ENCODE assay signal across 8 mouse cellular contexts in the genomic region with DNA sequence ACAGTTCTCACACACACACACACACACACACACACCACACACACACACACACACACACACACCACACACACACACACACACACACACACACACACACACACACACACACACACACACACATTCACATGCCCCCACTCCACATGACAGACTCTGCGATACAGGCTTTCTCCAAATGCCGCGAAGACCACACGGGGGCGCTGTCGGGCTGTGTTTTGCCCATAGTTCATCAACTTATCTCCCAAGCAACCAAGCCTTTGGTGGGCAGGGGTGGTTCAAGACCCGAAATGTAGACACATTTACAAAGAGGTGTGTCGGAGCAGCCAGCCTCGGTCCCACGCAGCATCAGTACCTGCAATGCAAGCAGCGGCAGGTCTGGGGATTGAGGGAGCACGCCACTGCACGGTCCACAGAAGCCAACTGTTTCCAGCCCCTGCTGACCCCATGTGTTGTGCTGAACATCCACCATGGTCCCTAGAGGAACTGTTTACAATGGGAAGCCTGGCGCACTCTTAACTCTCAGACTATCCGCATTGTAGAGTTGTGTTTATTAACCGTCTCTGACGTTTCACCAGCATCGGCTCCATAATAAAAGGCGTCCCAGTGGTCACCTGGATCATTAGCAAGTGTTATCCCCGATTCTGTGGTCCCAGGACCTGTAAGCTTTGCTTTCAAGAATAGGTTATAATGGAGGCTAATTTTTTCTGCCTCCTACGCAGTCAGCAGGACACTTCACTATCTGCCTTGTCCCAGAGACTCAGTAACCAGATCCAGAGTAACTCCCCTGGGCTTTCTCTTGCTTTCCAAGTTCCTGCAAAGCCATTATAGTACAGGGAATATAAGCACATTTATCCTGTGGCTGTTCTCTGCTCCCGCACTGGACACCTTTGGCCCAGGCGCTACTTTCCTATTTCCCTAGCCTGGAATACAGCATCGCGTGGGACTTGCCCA. TPM values are rescaled to one million over a fixed set of nuclear protein-coding genes. Genes with fewer than 3 reads are reported as not detected.
DNase-seq lines count a peak whose midpoint lies in the region; ATAC-seq lines count a peak whose summit lies in the region.

No protein-coding gene starts in this region.

- H3K9ac ChIP-seq in forebrain, embryonic 14.5 days (ENCODE audit: low read length), result no peak overlapping the region

- no peaks in the 10 kb centered on the region for H3K27me3 ChIP-seq in forebrain, embryonic 14.5 days (replicated peaks; ENCODE audit: control insufficient read depth, insufficient read depth, low read length)

- H3K36me3 ChIP-seq in forebrain, embryonic 14.5 days (ENCODE audit: control insufficient read depth, insufficient read depth, low read length), result no peaks in the 10 kb centered on the region

- 0 out of 2 replicates have a peak, but pooled peaks have one; percentile 7 for ATAC-seq in forebrain, embryonic 14.5 days

- H3K4me2 ChIP-seq in forebrain, embryonic 14.5 days (ENCODE audit: low read length), result peak overlapping the region; percentile 37

- H3K27ac ChIP-seq in forebrain, embryonic 14.5 days (ENCODE audit: low read depth, low read length), result no peak overlapping the region

- H3K9me3 ChIP-seq in forebrain, embryonic 14.5 days (replicated peaks; ENCODE audit: control insufficient read depth, low read length), result no peaks in the 10 kb centered on the region

- WGBS in forebrain, embryonic 14.5 days, result 30% methylated on average over 25 of the region's 25 CpGs

- intact Hi-C loops in heart, postnatal 25 days (cut with DNase I), result loop anchor here (2.0 kb wide), 1 partner anchor 104 kb away; no protein-coding TSS in a partner anchor

- DNase-seq in MEL-GATA-1-ER (ENCODE audit: extremely low read depth, low read depth), result peak; percentile 87
- peak; percentile 76 for DNase-seq in c-Kit-positive CD71-positive TER-119-positive erythroid progenitor cells, embryonic 14.5 days (ENCODE audit: low spot score)
- peak; percentile 82 for DNase-seq in forebrain, embryonic 14.5 days (ENCODE audit: low spot score)
- DNase-seq in heart, postnatal 25 days (ENCODE audit: low spot score), result peak; percentile 35
- DNase-seq in layer of hippocampus, postnatal 14 days (ENCODE audit: low spot score in 2 of 2), result peak; percentile 70 to 71
- peak; percentile 72 for DNase-seq in lung, postnatal 25 days (ENCODE audit: low spot score)
- DNase-seq in retina, embryonic 14.5 days (ENCODE audit: low spot score), result peak; percentile 92
- DNase-seq in thymus, postnatal 4 days, result peak; percentile 94

- no peaks in the 10 kb centered on the region for H3K4me1 ChIP-seq in forebrain, embryonic 14.5 days (ENCODE audit: control insufficient read depth, insufficient read depth, low read length)

- H3K4me3 ChIP-seq in forebrain, embryonic 14.5 days (ENCODE audit: low read depth, low read length), result no peak overlapping the region

RNA-seq across cellular contexts. Expression of a gene that starts 18.5 kb away (rescaled TPM):
- polyA plus RNA-seq in forebrain, embryonic 14.5 days (2014; fragmentation: Nextera tagmentation; extraction: Ambion mirVana), result not detected in 2 replicates
- total RNA-seq in heart, postnatal 25 days (2021), result not detected
- under 1 TPM; 0.21 to 0.37 TPM for total RNA-seq in layer of hippocampus, postnatal 14 days (2021)

RNA-seq across cellular contexts. Expression of a gene that starts 23.4 kb away (rescaled TPM):
- polyA plus RNA-seq in forebrain, embryonic 14.5 days (2014; fragmentation: Nextera tagmentation; extraction: Ambion mirVana), result 134 and 135 TPM in 2 replicates
- 10 to 100 TPM; 74.0 to 75.6 TPM for total RNA-seq in heart, postnatal 25 days (2021)
- 10 to 100 TPM; 65.5 to 65.8 TPM for total RNA-seq in layer of hippocampus, postnatal 14 days (2021)

RNA-seq across cellular contexts. Expression of a gene that starts 28.2 kb away (rescaled TPM):
- not detected in 2 replicates for polyA plus RNA-seq in forebrain, embryonic 14.5 days (2014; fragmentation: Nextera tagmentation; extraction: Ambion mirVana)
- not detected for total RNA-seq in heart, postnatal 25 days (2021)
- total RNA-seq in layer of hippocampus, postnatal 14 days (2021), result not detected

RNA-seq across cellular contexts. Expression of a gene that starts 41.0 kb away (rescaled TPM):
- not detected in 2 replicates for polyA plus RNA-seq in forebrain, embryonic 14.5 days (2014; fragmentation: Nextera tagmentation; extraction: Ambion mirVana)
- total RNA-seq in heart, postnatal 25 days (2021), result not detected
- total RNA-seq in layer of hippocampus, postnatal 14 days (2021), result not detected

RNA-seq across cellular contexts. Expression of a gene that starts 58.3 kb away (rescaled TPM):
- not detected in 2 replicates for polyA plus RNA-seq in forebrain, embryonic 14.5 days (2014; fragmentation: Nextera tagmentation; extraction: Ambion mirVana)
- total RNA-seq in heart, postnatal 25 days (2021), result not detected
- not detected for total RNA-seq in layer of hippocampus, postnatal 14 days (2021)

Comparison
In these comparisons a context has a peak if more than half of its experiments do, and no peak if none do; other contexts are left out.
1. DNase-seq: peak in every context shown above with its lines; median percentile 94 in thymus, postnatal 4 days; 92 in retina, embryonic 14.5 days; 87 in MEL-GATA-1-ER; 82 in forebrain, embryonic 14.5 days; 76 in c-Kit-positive CD71-positive TER-119-positive erythroid progenitor cells, embryonic 14.5 days; 72 in lung, postnatal 25 days; 70 in layer of hippocampus, postnatal 14 days; 35 in heart, postnatal 25 days.